Mouse (Mus musculus) retina, adult 2 months (tissue): Measurements from ENCODE around the gene Zfp423.

Experiments used
- DNase-seq: peaks from one replicate; pipeline ENCODE4 v3.0.0-alpha.2; 2012; ENCODE audit warnings: low read depth, low spot score

Zfp423 gene

GRCm38 (mm10) chr8:87804327-87804900 lies 155.0 kb downstream of the Zfp423 start:
- DNase-seq, result no peak

- no peak for DNase-seq
Measured at GRCm38 (mm10) chr8:87803437-87803836, 156.0 kb downstream of the Zfp423 start.

GRCm38 (mm10) chr8:87802571-87802970 lies 156.8 kb downstream of the Zfp423 start:
- DNase-seq, result no peak

- DNase-seq, result no peak
Measured at GRCm38 (mm10) chr8:87800121-87800520, 159.3 kb downstream of the Zfp423 start.

- no peak for DNase-seq
Measured at GRCm38 (mm10) chr8:87796234-87796633, 163.2 kb downstream of the Zfp423 start.

- DNase-seq, result no peak
Measured at GRCm38 (mm10) chr8:87794639-87795038, 164.8 kb downstream of the Zfp423 start.

- DNase-seq, result no peak
Measured at GRCm38 (mm10) chr8:87791103-87791502, 168.3 kb downstream of the Zfp423 start.

- no peak for DNase-seq
Measured at GRCm38 (mm10) chr8:87784641-87785439, 174.6 kb downstream of the Zfp423 start.

- DNase-seq, result no peak
Measured at GRCm38 (mm10) chr8:87784227-87784626, 175.2 kb downstream of the Zfp423 start.

- no peak for DNase-seq
Measured at GRCm38 (mm10) chr8:87783198-87783597, 176.2 kb downstream of the Zfp423 start.

- no peak for DNase-seq
Measured at GRCm38 (mm10) chr8:87777586-87777985, 181.8 kb downstream of the Zfp423 start.

GRCm38 (mm10) chr8:87775889-87776288 lies 183.5 kb downstream of the Zfp423 start:
- DNase-seq, result no peak

- DNase-seq, result no peak
Measured at GRCm38 (mm10) chr8:87774966-87775365, 184.4 kb downstream of the Zfp423 start.

- no peak for DNase-seq
Measured at GRCm38 (mm10) chr8:87772894-87773502, 186.4 kb downstream of the Zfp423 start.

- no peak for DNase-seq
Measured at GRCm38 (mm10) chr8:87767882-87768281, 191.5 kb downstream of the Zfp423 start.

- no peak for DNase-seq
Measured at GRCm38 (mm10) chr8:87765276-87765675, 194.1 kb downstream of the Zfp423 start.

GRCm38 (mm10) chr8:87758750-87759149 lies 200.6 kb downstream of the Zfp423 start:
- no peak for DNase-seq

- DNase-seq, result no peak
Measured at GRCm38 (mm10) chr8:87754853-87755252, 204.5 kb downstream of the Zfp423 start.

- no peak for DNase-seq
Measured at GRCm38 (mm10) chr8:87753636-87754035, 205.8 kb downstream of the Zfp423 start.

- no peak for DNase-seq
Measured at GRCm38 (mm10) chr8:87753148-87753547, 206.2 kb downstream of the Zfp423 start.

- no peak for DNase-seq
Measured at GRCm38 (mm10) chr8:87752710-87753109, 206.7 kb downstream of the Zfp423 start.

- no peak for DNase-seq
Measured at GRCm38 (mm10) chr8:87747582-87747981, 211.8 kb downstream of the Zfp423 start.

- DNase-seq, result no peak
Measured at GRCm38 (mm10) chr8:87747142-87747541, 212.3 kb downstream of the Zfp423 start.
